Mouse (Mus musculus): ENCODE results near the gene Olfr1424. TPM values are rescaled to one million over a fixed set of nuclear protein-coding genes. Genes with fewer than 3 reads are reported as not detected.
"Not testable (repeated sequence)": the region's sequence is repeated elsewhere in the genome, so short reads cannot be mapped to it uniquely, and the experiment has no call there.

The Olfr1424 gene
- not detected in 2 replicates for total RNA-seq (2021)
- long read RNA-seq, experiment 1, result 0 reads
- long read RNA-seq, experiment 2, result 0 reads

DNA sequence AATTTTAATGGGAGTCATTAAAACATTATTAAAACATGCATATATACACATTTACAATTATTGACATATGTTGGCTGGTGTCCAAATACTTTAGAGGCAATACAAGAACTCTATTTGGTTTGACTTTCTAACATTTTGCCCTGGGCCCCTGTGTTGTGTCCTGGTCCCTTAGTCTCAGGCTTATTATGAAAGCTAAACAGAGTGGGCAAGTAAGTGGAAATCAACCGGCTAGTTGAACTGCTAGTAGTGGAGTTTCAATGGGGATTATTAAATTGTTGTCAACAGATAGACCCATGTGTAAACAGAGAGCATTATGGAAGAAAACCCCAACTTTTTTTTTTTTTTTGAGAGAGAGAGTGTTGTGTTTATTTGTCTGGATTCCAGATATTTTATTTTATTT lies at the start of gene Olfr1424:
Olfr1424 (minus strand) TSS at position 101 of the 400 bp plus-strand sequence.
- not testable (repeated sequence) for DNase-seq

DNA sequence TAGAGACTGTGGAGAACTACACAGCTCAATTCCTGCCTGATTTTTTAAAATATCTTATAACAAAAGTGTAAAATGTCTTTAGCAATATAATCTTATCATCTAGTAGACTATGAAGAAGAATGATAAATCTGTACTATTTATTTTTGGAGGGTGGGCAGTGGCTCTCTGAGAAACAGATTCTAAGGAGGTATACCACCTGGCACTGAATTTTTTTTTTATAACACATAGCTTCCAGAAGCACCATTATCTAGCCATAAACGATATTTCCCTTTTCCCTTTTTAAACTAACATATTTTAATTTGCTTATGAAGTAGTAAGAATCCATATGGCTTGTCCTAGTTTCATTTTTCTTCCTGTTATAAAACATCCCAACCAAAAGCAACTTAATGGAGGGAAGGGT lies 42.1 kb upstream of the Olfr1424 start:
- DNase-seq, result no peak

DNA sequence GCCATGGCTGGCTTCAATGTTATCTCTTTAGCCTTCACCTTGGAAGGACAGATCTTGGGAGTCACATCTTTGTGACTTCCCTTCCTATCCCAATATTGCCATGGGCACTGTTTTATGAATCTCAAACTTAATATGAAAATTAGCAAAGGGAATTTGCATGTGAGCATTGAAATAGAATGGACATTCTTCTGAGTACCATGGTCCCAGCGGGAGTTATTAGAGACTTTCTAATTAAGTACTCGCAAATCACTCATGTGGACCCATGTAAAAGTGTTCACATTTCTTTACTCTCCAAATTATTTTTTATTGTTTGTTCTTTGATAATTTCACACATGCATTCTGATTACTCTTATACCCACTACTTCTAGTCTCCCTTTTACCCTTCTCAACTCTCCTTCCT lies 40.8 kb upstream of the Olfr1424 start, which contains the start of gene Olfr1427:
Olfr1427 (minus strand) TSS at position 101 of the 400 bp plus-strand sequence.
- no peak for DNase-seq

DNA sequence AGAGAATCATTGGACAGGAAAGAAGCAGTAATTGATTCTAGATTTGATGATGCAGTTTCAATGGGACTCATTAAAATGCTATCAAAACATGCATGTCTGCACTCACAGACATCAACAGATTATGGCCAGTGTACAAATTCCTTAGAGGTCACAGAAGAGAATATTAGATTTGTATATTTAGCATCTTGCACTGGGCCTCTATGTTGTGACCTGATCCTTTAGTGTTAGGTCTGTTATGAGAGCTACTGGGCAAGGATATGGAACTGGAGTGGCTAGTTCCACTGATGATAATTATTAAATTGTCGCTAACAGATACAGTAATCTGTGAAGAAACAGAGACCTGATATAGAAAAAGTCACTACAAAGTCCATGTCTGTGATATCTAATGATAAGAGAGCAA lies 29.4 kb upstream of the Olfr1424 start, which contains the start of gene Olfr1426:
Olfr1426 (minus strand) TSS at position 101 of the 400 bp plus-strand sequence.
- DNase-seq, result no peak

DNA sequence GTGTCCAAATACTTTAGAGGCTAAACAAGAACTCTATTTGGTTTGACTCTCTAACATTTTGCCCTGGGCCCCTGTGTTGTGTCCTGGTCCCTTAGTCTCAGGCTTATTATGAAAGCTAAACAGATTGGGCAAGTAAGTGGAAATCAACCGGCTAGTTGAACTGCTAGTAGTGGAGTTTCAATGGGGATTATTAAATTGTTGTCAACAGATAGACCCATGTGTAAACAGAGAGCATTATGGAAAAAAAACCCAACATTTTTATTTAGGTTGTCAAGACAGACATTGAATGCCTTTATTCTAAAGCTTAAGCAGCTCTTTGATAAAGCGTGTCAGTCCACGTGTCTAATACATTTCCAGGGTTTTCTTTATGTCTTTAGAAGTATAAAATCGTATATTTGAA lies 15.1 kb upstream of the Olfr1424 start, which contains the start of gene Olfr1425:
Olfr1425 (minus strand) TSS at position 101 of the 400 bp plus-strand sequence.
- not testable (repeated sequence) for DNase-seq

DNA sequence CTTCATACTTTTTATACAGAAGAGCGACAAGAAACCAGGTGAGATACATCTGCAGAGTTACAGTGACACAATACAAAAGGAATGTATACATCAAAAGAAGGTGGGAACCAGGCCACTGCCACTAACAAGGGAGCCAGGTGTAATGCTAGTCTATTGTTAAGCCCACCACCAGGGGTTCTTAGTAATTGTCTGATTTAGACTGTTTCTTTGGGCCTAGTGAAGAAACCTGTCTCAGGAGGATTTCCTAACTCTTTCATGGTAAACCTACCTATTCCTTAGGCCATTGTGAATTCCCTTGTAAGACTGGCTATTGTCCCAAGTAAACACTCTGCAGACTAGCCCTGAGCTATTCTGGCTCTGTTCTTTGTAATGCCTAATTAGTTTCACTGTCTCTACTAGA lies 7.1 kb upstream of the Olfr1424 start:
- DNase-seq, result not testable (repeated sequence)

DNA sequence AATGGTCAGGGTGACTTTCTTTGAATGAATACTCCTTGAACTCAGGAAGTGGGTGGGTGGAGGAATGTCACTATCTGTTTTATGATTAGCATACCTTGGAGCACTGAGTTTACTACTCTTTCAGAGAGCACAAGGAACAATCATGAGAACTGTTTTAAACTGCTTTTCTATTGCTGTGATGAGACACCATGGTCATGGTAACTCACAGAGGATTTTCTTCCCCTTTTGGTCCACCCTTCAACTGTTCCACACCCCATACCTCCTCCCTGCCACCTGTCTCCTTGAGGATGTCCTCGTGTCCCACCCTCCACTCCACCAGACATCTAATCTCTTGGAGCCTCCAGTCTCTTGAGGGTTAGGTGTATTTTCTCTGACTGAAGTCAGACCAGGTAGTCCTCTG lies 5.3 kb upstream of the Olfr1424 start:
- DNase-seq, result not testable (repeated sequence)

DNA sequence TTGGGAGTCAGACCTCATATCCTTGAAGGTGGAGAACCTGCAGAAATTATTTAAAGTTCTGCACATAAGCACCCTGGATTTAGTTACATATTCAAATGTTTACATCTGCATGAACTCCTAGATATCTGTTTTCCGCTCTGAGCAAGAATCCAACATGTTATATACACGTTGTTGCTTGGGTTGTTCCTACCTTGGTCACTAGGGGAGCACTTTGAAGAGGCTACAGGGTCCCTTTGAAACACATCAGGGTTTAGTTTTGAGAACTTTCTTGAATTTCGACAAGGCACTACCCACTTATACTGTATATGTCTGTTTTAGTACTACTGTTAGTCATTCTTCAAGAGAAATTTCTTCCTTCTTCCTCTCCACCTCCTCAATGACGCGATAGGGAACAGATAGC lies 19.3 kb downstream of the Olfr1424 start:
- no peak for DNase-seq

DNA sequence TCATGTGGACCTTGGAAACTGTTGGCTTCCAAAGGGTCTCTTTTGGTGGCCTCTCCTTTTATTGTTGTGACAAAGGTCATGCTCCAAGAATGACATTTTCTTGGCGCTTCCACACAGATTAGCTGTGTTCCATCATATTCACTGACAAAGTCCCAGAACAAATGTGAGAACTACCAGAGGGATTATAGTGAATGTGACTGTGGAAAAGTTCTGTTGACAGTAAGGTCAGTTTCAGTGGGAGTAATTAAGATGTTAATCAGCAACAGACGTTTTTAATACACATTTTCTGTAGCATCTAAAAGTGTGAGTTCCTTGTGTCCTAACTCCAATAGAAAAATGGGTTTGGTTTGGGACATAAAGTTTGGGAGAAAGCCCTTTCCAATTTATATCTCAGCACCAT lies 21.3 kb downstream of the Olfr1424 start, which contains the start of gene Olfr1423:
Olfr1423 (minus strand) TSS at position 101 of the 400 bp plus-strand sequence.
- DNase-seq, result no peak

DNA sequence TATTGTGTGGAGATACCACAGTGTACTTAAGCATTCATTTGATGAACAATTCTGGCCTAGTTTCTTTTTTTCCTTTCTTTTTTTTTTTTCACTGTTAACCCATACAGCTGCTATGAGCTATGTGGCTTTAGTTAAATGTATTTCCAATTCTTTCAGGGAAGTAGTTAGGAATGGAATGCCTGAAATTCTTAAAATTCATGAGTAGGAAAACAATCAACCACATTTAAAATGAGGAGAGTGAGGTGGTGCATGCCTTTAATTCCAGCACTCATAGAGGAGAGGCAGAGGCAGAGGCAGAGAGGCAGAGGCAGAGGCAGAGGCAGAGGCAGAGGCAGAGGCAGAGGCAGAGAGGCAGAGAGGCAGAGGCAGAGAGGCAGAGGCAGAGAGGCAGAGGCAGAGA lies 24.8 kb downstream of the Olfr1424 start:
- DNase-seq, result no peak

DNA sequence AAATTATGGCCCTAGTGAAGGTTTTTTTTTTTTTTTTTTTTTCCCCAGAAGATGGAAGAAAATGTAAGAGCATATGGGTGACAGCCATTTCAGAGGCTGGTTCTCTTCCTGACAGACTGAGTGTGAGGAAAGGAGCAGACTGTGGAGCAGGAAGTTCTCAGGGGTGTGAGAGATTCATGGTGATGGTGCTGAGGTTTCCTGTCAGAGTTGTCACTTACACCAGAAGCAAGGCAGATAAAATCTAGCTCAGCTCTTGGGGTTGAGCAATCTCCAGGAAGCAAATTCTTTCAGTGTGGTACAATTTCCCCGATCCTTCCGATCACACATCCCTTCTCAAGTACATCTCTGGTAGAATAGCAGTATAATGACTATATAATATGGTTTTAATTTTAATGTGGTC lies 35.9 kb downstream of the Olfr1424 start:
- DNase-seq, result no peak

DNA sequence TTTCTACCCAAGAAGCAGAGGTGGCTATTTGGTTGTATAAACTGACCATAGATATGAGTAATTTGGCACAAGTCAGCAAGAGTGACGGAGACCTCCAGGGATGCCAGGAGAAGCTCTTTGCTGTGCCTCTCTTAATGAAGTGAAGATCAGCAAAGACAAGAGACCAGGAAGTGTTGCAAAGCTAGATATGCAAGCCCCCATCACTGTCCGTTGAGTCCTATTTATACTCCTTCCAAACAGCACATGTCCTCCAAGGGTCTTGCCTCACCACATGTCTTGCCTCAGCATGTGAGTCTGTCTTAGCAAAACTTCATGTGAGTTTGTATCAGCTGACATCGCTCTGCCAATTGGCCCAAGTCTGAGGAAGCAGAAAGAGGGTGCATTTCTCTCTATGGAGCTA lies 37.1 kb downstream of the Olfr1424 start:
- no peak for DNase-seq

DNA sequence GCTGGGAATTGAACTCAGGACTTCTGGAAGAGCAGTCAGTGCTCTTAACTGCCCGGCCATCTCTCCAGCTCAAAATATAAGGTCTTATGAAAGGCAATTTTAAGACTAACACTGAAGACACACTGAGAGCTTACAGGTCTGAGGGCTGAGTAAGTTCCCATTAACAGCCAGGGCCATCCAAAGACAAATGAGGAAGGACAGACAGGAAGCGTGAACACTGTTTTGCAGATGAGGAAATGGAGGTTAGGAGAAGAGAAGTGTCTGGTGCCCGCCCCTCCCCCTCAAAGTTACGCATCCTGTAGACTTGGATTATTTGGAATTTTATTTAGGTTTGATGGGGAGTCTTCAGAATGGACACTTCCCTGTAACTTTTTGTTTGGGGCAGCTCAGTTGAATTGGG lies 38.3 kb downstream of the Olfr1424 start:
- DNase-seq, result no peak

DNA sequence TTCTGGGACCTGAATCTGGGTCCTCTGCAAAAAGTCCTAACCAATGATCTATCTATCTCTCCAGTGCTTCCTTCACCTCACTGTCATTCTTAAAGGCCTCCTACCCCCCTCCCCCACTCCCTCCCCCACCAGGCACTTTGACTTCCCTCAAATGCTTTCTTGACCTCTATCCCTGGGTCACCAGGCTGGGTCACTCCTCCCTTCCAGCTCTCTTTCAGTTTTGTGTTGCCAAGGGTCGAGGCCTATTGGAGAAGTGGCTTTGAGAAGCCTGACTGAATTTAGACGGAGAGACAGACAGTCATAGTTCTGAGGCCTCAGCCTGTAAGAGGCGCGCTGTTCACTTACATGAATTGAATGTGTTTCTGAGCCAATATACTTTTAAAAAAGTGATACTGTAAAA lies 46.3 kb downstream of the Olfr1424 start:
- DNase-seq, result no peak

DNA sequence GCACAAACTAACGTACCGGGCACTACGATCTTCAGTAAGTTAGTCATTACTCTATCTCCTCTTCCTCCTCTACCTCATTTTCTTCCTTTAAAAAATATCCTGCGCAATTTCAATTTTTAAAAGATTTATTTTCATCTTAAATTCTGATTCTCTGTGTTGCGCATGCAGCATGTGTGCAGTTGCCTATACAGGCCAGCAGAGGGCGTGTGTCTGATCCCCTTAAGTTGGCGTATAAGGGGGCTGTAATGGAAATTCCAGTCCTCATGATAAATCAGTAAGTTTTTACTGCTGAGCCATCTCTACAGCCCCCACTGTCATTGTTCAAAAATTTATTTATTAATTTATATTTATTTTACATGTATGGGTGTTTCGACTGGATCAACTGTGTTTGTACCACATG lies 46.8 kb downstream of the Olfr1424 start:
- no peak for DNase-seq

DNA sequence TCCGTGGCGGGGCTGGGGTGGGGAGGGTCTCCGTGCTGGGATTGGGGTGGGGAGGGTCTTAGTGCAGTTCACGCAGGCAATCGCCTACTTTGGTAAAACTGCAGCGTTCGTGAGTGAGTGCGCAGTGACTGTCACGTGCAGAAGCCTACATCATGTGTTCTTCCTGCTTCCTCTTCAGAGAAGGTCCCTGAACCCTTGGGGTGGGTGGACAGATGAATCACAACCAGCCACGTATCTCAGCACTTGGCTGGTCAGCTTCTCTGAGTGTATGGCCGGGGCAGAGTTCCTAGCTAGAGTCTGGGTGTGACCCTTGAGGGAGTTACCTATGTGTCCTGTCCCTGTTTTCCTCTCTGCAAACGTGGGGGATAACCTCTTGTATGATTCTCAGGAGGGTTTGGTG lies 49.3 kb downstream of the Olfr1424 start:
- DNase-seq, result peak; percentile 84

DNA sequence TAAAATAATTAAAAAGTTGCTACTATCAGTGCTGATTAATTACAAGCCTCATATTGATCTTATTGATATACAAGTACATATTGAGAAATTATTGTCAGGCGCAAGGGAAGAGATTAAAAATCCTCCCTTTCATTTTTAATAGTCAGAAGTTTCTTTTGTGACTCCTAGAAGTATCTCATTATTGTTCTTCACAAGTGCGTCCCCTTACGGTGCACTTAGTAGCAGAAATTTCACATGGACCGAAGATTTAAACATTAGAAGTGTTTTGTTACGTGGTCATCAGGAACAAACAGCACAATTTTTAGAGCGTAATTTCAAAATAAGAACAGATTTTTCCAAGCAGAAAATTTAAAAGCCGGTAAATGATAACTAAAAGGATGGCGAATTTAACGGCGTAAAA lies 49.9 kb downstream of the Olfr1424 start:
- no peak for DNase-seq

DNA sequence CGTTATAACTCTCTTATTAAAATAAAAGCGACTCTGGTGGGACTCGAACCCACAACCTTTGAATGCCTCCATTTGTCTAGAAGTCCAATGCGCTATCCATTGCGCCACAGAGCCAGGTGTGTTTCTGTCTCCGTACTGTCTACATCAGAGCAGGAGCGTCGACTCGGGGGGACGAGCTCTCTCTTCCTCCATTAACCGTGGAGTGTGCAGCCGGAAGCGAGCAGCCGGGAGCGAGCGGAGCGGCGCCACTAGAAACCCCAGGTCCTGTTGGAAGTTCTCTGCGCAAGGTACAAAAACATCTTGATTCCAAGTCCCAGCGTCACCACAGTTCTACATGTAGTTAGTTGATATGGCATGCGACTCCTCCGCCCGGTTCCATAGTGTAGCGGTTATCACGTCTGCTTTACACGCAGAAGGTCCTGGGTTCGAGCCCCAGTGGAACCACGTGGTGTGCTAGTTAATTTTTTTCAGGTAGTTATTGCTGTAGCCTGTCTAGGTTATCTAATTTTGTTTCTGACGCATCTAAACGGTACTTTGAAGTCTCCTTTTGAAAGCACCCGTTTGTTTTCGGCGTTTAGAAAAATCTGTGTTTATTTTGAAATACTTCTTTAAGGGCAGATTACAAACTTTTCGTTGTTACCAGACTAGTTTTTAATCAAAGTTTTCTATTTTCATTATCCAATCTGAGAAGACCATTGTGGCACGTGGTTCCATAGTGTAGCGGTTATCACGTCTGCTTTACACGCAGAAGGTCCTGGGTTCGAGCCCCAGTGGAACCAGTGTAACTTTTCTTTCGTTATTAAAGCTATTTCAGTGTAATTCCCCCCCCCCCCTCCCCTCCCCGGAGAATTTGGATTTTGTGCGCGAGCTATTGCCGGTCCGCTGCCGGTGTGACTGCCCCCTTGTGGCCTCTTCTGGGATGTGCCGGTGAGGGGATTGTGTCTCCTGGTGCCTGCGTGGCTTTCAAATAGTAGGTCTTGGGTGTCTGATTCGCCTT lies 50.6 kb downstream of the Olfr1424 start:
- peak; percentile 94 for DNase-seq

DNA sequence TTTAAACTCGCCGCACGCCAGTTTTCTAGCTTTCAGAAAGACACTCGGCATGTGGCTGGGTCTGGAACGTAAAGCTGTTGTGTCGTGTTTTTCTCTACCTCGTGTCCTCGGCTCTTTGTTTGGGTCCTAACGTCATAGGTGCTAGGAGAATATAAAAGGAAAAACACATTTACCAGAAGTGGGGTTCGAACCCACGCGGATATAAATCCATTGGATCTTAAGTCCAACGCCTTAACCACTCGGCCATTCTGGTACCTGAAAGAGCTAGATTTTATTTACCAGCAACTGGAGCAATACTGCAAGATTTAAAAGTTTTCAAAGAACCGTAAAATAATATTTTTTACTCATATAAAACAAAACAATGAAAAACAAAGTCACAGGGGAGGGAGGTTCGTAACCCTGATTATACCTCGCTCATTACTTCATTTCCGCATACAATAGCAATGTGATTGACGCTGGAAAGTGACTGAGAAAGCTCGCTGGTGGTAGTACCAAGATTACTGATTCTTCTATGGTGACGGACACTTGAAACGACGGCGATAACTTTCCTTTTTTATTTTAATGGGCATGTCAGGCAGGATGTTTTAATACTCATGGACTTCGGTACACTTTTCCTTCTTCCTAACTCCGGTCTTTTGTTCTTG lies 51.4 kb downstream of the Olfr1424 start:
- peak; percentile 78 for DNase-seq

DNA sequence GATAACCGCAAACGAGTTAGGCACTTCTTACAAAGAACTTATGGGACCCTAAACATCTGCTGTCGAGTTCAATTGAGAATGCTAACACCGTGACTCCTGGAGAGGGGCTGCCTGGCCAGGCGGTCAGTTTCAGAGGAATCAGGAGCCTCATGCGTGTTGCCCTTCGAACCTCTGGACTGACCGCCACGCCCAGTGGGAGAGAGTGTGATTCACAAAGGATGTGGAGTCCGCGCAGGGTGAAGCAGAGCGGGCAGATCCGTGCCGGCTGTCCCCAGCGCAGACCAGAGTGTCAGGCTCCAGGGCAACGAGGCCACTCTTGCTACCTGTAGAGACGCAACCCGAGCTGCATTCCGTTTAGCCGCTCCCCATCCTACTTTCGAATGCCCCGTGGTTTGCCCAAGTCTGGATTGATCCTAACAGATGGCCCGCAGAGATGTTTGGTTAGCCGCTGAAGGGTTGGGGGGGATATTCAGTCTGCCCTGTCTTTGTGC lies 52.2 kb downstream of the Olfr1424 start:
- peak; percentile 84 for DNase-seq

DNA sequence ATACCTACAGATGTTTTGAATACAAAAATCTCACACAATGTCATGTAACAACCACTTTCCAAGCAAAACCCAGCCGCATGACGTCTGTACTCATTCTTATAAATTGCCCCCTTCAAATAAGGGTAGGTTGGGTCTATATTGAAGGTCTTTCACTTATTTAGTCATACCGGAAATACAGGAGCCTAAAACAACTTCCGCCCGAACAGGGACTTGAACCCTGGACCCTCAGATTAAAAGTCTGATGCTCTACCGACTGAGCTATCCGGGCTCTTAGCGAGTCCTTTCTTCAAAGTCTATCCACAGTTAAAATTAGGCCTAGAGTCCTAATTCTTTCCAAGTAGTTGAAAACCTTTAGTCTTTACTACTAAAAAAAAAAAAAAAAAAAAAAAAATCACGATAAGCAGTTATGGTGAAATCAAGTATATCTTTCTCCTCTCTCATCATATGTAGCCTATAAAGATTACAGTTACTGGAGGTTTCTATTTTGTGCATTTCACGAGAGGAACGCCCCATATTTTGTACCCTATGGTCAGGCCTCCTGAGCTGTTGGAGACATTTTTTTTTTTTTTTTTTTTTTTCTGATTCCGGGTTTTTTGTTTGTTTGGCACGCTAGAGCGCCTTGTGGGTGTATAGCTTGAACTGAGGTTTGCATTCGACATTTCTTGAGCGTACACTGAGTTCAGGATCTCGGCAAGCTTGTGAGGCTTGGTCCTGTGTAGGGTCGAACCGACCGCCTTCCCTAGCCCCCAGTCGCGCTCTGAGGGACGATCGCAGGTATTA lies 52.8 kb downstream of the Olfr1424 start:
- peak; percentile 79 for DNase-seq

All from adrenal gland, postnatal 14 days (tissue).